Mouse (Mus musculus): ENCODE data around the gene Spata21.
A peak's percentile ranks its signal among the peaks of the same experiment; 100 is the strongest.

Gene Spata21

DNA sequence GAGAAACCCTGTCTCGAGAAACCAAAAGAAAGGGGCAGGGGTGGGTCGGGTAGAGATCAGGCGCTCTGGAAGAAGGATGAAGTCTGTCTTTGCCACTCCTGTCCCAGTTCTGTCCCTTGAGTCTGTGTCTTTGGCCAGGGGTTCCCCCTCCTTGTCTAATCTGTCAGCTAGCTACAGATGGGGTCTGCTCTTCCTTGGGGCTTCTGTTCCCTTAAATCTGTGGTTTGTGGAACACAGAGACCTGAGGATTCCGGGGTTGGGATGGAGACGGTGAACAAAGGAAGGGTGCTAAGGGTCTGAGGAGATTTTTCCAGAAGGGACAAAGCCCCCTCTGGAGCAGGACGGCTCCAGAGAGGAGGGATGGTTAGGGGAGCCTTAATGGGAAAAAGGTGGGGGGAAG lies at the start of gene Spata21:
Spata21 (plus strand) TSS at position 301 of the 400 bp plus-strand sequence.
- DNase-seq = no peak

- DNase-seq = no peak
Observed at GRCm38 (mm10) chr4:141041117-141041516, 47.0 kb upstream of the Spata21 start.

DNA sequence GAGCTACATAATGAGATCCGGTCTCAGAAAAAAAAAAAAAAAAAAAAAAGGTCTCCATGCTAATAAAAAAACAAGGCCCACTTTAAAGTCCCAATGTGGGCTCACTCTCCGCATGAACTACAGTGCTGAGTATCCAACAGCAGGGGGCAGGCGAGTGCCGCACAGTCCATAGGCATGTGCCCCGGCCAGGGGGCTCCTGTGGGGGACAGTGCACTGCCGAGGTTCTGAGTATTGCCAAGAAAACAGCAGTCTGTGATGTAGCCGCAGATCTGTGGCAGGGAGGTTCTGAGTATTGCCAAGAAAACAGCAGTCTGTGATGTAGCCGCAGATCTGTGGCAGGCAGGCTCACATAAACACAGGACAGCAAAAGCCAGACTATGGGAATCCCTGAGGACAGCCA lies 43.3 kb upstream of the Spata21 start:
- no peak for DNase-seq

DNA sequence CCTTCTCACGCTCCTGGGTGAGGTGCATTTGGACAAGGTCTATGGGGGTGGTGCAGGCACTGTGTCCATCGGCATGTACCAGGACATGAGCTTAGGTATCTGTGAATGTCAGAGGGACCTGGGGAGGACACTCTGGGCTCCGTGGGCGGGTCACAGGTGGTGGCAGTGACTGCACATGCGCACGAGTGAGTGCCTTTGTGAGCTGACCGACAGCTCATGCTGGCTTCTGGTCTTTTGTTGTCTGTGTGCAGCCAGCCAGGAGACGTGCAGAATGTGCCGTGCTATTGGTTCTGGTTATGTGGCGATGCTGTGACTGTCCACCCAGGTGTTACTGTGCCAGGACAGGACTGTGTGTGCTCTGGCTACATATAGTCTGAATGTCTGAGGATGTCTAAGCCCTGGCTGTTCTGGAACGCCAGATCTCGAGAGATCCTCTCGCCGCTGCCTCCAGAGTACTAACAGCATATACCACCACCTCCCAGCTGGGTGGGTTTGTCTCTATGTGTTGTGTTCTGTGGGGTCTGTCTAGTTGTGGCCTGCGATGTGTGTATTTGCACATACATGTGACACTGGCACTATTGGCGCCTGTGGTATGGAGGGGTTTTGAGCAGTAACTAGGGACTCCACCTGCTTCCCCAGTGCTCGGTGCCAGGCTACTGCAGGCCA lies 39.2 kb upstream of the Spata21 start:
- no peak for DNase-seq

- DNase-seq = peak; percentile 71
Observed at GRCm38 (mm10) chr4:141049476-141049835, 38.7 kb upstream of the Spata21 start.

GRCm38 (mm10) chr4:141052442-141052841 lies 35.7 kb upstream of the Spata21 start:
- no peak for DNase-seq

GRCm38 (mm10) chr4:141053138-141053537 lies 35.0 kb upstream of the Spata21 start:
- DNase-seq = no peak

DNA sequence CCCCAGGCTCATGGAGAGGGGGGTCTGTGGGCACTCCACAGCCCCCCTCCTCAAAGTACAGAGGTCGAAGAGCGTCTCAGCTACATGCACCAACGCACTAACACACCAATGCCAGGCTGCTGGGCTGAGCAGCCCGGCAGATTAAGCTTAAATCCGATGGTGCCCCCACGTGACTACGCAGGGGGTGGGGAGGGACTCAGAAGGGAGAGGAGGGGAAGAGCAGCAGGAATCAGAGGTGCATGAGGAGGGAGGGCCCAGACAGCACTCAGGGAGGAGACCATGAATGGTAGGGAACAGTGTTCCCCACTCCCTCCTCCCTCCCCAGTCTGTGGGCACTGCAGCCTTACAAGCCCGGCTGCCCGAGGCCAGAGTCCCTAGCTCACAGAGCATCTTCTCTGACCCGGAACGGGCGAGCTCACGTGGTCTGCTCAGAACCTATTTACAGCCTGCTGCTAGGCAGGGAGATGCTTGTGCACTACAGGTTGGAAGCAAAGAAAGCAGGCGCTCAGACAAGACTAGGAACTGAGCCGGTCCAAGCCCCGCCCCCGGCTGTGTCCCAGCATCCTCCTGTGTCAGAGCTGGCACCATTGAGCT lies 34.5 kb upstream of the Spata21 start:
- DNase-seq = peak; percentile 85

- DNase-seq = no peak
Observed at GRCm38 (mm10) chr4:141056970-141057369, 31.2 kb upstream of the Spata21 start.

DNA sequence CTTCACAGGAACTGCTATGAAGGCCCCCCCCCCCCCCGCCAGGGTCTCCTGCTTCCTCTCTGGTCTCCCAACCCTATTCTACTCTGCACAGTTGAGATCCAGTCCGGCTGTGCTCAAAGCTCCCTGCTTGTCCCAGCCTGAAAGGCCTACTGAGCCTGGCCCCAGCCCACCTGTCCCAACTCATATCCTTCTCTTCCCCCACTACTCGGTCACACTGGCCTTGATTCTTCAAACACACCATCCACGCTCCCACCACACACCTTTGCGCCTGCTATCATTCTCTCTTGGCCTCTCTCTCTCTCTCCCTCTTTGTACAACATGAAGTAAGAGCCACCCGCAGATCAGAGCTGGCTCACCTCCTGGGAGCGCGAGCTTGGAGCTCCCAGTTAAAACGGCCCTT lies 29.3 kb upstream of the Spata21 start:
- no peak for DNase-seq

- DNase-seq = no peak
Observed at GRCm38 (mm10) chr4:141059616-141060425, 28.3 kb upstream of the Spata21 start.

DNA sequence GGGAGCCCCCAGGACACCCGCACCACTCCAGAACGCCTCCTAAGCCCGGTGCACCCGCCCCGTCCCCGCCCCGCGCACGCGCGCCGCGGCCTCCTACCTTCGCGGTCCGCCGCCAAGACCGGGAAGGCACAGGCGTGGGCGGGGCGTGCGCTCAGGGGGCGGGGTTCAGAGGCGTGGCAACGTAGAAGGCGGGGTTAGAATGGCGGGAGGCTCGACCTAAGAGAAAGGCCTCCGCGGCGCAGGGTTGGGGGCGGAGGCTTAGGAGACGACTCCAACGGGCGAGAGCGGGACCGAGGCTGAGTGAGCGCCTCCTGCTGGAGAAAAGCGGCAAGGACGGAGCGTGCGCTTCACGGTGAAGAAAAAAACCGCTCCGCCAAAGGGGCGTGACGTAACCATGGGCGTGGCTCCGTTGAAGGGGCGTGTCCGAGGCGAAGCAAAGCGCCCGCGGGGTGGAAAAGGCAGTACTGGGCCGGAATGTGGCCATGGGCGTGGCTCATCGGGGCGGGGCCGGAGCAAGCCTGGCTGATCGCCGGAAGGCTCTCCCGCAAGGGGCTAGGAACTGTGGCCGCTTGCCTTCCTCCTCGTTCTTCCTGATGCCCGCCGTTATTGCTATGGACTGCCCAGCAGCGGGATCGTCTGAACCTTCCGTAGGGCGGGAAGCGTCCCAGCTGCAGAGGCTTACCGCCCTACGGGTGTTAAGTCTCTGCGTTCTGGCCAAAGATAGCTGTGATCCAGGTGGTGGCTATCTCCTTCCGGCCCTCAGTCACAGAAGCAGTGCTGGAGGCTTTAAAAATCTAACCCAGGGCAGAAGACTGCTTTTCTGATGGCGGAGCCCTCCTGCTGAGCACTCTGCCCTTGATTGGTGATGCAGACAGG lies 27.5 kb upstream of the Spata21 start, which contains the start of gene Crocc:
Crocc (minus strand) TSS at position 125 of the 876 bp plus-strand sequence.
- DNase-seq = peak; percentile 98

DNA sequence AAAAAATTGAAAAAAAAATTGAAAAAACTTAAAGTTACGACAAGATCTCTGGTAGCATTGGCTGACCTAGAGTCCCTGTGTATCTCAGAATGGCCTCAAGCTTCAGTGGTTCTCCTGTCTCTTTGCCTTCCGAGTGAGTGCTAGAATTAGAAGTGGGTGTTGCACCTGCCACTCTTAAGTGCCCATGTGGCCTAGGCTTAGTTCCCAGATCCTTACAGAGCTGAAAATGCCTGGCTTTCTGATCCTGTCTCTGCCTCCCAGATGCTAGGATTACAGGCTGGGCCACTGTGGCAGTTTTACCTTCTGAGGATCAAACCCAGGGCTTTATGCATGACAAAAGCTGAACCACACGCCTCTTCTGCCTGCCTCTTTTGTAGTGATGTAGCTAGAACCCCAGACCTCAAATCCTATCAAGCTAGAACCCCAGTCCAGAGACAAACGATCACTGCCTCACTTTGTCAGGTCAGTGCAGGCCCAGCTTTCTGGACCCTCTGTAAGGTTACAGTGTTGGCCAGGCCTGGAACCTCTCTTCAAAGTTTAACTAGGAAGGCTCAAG lies 24.0 kb upstream of the Spata21 start:
- DNase-seq = no peak

DNA sequence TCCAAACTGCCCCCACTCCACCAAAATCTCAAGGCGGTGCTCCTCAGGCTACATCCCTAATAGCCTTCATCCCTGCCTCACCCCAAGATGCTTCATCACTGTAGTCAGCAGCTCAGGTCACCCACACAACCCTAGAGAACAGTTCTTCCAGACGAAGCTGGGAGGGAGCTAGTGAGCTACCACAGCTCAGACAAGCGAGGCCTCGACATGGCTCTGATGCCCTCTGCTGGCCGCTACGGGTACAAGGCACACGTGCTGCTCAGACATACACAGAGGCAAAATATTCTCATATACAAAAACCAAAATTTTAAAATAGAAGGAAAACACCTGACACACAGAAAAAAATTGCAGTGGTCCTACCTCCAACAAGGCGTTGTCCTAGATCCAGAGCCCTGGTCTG lies 23.0 kb upstream of the Spata21 start:
- DNase-seq = peak; percentile 85

- no peak for DNase-seq
Observed at GRCm38 (mm10) chr4:141066709-141067515, 21.2 kb upstream of the Spata21 start.

- DNase-seq = no peak
Observed at GRCm38 (mm10) chr4:141067516-141068046, 20.6 kb upstream of the Spata21 start.

DNA sequence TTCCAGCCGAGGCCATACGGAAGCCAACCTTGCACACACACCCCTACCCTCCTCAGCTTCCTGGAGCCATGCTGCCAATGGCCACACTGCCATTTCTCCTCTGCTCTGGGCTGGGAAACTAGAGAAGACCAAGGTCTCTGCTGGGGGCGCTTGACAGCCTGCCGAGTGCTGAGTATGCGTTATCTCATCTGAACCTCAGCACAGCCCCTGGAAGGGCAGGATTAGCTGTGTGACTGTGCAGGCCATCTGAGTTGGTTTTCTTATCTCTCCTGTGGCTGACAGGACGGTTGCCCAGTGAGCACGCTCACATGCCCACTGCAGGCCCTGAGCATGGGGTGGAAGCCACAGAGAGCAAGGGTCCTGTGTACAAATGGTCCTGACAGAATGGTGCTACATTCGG lies 19.5 kb upstream of the Spata21 start:
- DNase-seq = no peak

DNA sequence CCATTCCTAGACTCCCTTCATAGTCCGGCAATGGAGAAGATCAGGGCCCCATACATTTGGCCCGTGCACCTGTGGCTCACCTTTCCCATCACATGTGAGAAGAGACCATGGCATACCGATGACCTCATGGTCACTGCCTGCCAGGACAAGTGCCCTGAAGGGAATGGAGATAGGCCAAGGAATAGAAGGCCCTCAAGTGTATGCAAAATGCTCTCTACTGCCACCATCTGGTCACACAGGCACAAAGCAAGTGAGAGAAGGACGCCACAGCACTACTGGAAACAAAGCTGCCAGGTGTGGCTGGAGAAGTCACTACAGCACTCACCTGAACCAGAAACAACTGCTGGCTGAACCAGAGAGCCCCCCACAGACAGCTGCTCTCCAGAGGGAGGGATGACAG lies 18.4 kb upstream of the Spata21 start:
- peak; percentile 52 for DNase-seq

GRCm38 (mm10) chr4:141072502-141072901 lies 15.6 kb upstream of the Spata21 start:
- DNase-seq = no peak

DNA sequence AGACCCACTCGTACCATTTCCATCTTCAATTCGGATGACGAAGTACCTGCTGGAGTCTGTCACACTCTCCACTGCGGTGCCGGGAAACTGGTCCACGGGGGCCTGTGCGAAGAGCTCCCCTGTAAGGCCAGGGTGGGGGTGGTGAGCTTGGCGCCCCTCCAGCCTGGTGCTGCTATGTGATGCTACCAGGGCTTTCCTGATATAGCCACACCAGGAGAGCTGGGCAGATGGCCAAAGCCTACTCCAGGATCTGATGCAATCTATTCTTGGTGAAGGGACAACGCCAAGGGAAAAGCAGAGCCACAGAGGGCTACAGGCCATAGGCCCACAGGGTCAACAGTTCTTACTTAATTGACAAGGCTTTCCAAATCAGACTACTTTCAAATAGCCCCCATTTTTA lies 14.5 kb upstream of the Spata21 start:
- peak; percentile 81 for DNase-seq

- no peak for DNase-seq
Observed at GRCm38 (mm10) chr4:141074109-141074508, 14.0 kb upstream of the Spata21 start.

All from right cerebral cortex, adult 18-20 months (tissue).